Mouse (Mus musculus) liver, postnatal 0 days (tissue): Measurements from ENCODE around the gene Ipp.

Experiments used
- CTCF ChIP-seq: sonication (generic); IDR thresholded peaks from 2 replicates; pipeline ENCODE4 v1.5.1; 2016; ENCODE audit warnings: antibody characterized with exemption, low read depth
- EP300 ChIP-seq: IDR thresholded peaks from 2 replicates; pipeline ENCODE4 v1.6.1; 2016; ENCODE audit warnings: antibody characterized with exemption, low read depth, mild to moderate bottlenecking

DNA sequence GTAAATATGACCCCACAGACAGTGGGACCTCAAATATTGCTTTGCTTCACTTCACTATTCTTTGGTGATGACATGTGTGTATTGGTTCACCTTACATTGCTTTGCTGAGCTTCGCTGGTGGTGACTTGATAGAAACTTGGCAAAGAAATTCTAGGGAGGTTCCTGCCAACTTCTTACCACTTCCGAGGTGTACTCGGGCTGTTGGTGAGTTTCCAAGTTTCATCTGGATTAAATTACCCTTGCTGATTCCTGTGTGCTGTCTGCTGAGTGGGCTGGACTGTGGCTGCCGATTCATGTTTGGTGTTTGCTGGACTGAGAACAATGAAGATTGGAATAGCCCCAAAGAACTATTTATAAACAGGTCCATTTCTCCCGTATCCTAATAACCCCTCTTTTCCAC is 13.7 kb upstream of the Ipp start:
- no peak for TF ChIP-seq CTCF
- TF ChIP-seq EP300 = no peak
